Mouse (Mus musculus) left cerebral cortex, postnatal 10 days (tissue): ENCODE measurements around the gene Atp6v0c. TPM values are rescaled to one million over a fixed set of nuclear protein-coding genes. Genes with fewer than 3 reads are reported as not detected.

Experiments used
- DNase-seq, 2 experiments: peaks; one replicate each; pipeline ENCODE4 v3.0.0; 2021 to 2022; ENCODE audit warnings: low spot score in 2 of 2, mixed read lengths in 1 of 2; ENCODE audit errors: extremely low spot score in 1 of 2
- intact Hi-C: fragments of 180-260 bp; cut with DNase I; formaldehyde crosslinking; loops from one replicate; pipeline ENCODE4 v1.15.1; 2025
- total RNA-seq, 2 experiments: library from RNA; stranded (reverse); gene quantifications; 2 replicates each; pipeline ENCODE4 v1.2.3; 2021

Atp6v0c gene
- total RNA-seq, result 1,000 to 10,000 TPM; 1,322 to 1,387 TPM

- intact Hi-C loops, result loop anchor here (5.0 to 10.0 kb wide), 4 partner anchors 38 to 218 kb away; partner anchors contain the start of genes Abca17, Abca3, Ccnf and Ntn3
- DNase-seq, result peak; percentile 93 to 96
Observed at GRCm38 (mm10) chr17:24169317-24170065, at the start of gene Atp6v0c. Gene Atp6v0c, minus strand, starts transcription at chr17:24169702.

- intact Hi-C loops, result no loop called here
- no peak for DNase-seq
Observed at GRCm38 (mm10) chr17:24216836-24217235, 47.3 kb upstream of the Atp6v0c start.

GRCm38 (mm10) chr17:24213186-24213585 lies 43.7 kb upstream of the Atp6v0c start:
- intact Hi-C loops, result no loop called here
- no peak for DNase-seq

- intact Hi-C loops, result no loop called here
- DNase-seq, result no peak
Observed at GRCm38 (mm10) chr17:24212441-24213018, 43.0 kb upstream of the Atp6v0c start.

GRCm38 (mm10) chr17:24211631-24212440 lies 42.3 kb upstream of the Atp6v0c start:
- intact Hi-C loops, result no loop called here
- DNase-seq, result peak; percentile 82 to 89

GRCm38 (mm10) chr17:24210591-24210990 lies 41.1 kb upstream of the Atp6v0c start:
- no peak for DNase-seq
- intact Hi-C loops, result no loop called here

GRCm38 (mm10) chr17:24209916-24210240 lies 40.4 kb upstream of the Atp6v0c start:
- intact Hi-C loops, result loop anchor here (5.0 kb wide), 1 partner anchor 38 kb away; no protein-coding TSS in a partner anchor
- DNase-seq, result no peak

GRCm38 (mm10) chr17:24209043-24209915 lies 39.8 kb upstream of the Atp6v0c start, which contains the start of gene Ntn3:
Gene Ntn3, minus strand, starts transcription at chr17:24209531.
- intact Hi-C loops, result loop anchor here (5.0 kb wide), 1 partner anchor 37 kb away; no protein-coding TSS in a partner anchor
- DNase-seq, result peak; percentile 44 to 84

GRCm38 (mm10) chr17:24208641-24209042 lies 39.1 kb upstream of the Atp6v0c start:
- intact Hi-C loops, result loop anchor here (5.0 kb wide), 1 partner anchor 36 kb away; no protein-coding TSS in a partner anchor
- DNase-seq, result peak in 1 of 2 experiments; percentile 66

- DNase-seq, result no peak
- intact Hi-C loops, result loop anchor here (5.0 kb wide), 1 partner anchor 36 kb away; no protein-coding TSS in a partner anchor
Observed at GRCm38 (mm10) chr17:24207768-24208640, 38.5 kb upstream of the Atp6v0c start.

GRCm38 (mm10) chr17:24206451-24207351 lies 37.2 kb upstream of the Atp6v0c start:
- peak; percentile 77 to 87 for DNase-seq
- intact Hi-C loops, result loop anchor here (5.0 kb wide), 1 partner anchor 34 kb away; no protein-coding TSS in a partner anchor

GRCm38 (mm10) chr17:24205908-24206361 lies 36.4 kb upstream of the Atp6v0c start:
- DNase-seq, result peak in 1 of 2 experiments; percentile 71
- intact Hi-C loops, result loop anchor here (5.0 kb wide), 1 partner anchor 34 kb away; no protein-coding TSS in a partner anchor

- DNase-seq, result peak; percentile 93 to 97
- intact Hi-C loops, result loop anchor here (5.0 kb wide), 1 partner anchor 33 kb away; no protein-coding TSS in a partner anchor
Observed at GRCm38 (mm10) chr17:24205284-24205888, 35.9 kb upstream of the Atp6v0c start, which contains the start of gene Tbc1d24. Gene Tbc1d24, minus strand, starts transcription at chr17:24205562.

GRCm38 (mm10) chr17:24204846-24205245 lies 35.3 kb upstream of the Atp6v0c start:
- DNase-seq, result no peak
- intact Hi-C loops, result loop anchor here (5.0 kb wide), 1 partner anchor 33 kb away; no protein-coding TSS in a partner anchor

- no peak for DNase-seq
- intact Hi-C loops, result no loop called here
Observed at GRCm38 (mm10) chr17:24203611-24204534, 34.4 kb upstream of the Atp6v0c start.
